Mouse (Mus musculus) lung, adult 18-20 months (tissue): ENCODE data around the gene Pkn3.
"Not testable (repeated sequence)": the region's sequence is repeated elsewhere in the genome, so short reads cannot be mapped to it uniquely, and the experiment has no call there.

Source experiments
- DNase-seq, 2 experiments: peaks; one replicate each; pipeline ENCODE4 v3.0.0; 2022; ENCODE audit warnings: mixed read lengths in 2 of 2

The Pkn3 gene

DNA sequence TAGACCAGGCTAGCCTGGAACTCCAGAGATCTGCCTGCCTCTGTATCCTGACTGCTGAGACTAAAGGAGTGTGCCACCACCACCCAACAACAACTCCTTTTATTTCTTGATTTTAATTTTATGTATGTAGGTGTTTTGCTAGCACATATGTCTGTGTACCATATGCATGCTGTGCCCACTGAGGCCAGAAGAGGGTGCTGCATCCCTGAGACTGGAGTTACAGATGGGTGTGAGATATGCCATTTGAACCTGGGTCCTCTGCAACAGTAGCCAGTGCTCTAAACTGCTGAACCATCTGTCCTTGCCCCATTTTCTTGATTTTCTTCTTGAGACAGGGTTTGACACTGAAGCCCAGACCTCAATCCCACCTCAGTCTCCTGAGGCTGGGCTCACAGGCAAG is 28.9 kb downstream of the Pkn3 start:
- DNase-seq, result peak; percentile 37 to 42

GRCm38 (mm10) chr2:30107646-30108045 is 30.2 kb downstream of the Pkn3 start:
- no peak for DNase-seq

DNA sequence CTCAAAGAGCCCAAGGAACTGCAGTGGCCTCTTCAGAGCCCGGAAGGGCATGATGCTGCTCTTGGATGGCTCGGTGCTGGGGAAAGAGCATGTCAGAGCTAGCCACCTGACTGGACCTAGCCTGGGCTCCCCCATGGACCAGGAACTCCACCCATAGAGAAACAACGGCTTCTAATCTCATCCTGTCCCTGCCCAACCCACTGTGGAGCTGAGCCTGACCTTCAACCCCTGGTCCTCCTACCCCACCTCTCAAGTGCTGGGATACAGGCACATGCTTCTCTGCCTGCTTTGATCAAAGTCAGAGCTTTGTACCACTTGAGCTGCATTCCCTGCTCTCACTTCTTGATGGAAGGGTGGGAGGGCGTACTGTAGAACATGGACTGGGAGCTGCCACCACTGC is 30.8 kb downstream of the Pkn3 start:
- no peak for DNase-seq

DNA sequence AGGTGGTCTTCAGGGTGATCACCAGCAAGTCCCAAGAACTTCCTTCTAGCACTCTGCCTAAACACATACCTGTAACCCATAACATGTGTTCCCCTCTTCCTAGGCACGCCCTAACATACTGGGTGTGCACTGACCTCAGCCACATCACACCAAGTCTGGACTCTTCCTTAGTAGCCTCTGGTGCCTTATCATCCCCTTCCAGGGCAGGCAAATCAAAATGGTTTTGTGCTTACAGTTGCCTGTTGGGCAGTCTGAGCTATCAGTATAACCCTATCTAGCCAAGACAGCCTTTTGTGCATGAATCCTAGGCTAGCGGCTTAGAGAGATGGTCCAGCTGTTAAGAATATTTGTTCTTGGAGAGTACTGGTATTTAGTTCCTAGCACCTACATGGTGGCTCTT is 34.0 kb downstream of the Pkn3 start:
- no peak for DNase-seq

- DNase-seq, result no peak
Measured at GRCm38 (mm10) chr2:30112564-30112963, 35.1 kb downstream of the Pkn3 start.

GRCm38 (mm10) chr2:30119641-30120051 is 42.2 kb downstream of the Pkn3 start:
- no peak for DNase-seq

- DNase-seq, result no peak
Measured at GRCm38 (mm10) chr2:30120269-30120668, 42.8 kb downstream of the Pkn3 start.

GRCm38 (mm10) chr2:30122766-30123165 is 45.3 kb downstream of the Pkn3 start:
- DNase-seq, result no peak

DNA sequence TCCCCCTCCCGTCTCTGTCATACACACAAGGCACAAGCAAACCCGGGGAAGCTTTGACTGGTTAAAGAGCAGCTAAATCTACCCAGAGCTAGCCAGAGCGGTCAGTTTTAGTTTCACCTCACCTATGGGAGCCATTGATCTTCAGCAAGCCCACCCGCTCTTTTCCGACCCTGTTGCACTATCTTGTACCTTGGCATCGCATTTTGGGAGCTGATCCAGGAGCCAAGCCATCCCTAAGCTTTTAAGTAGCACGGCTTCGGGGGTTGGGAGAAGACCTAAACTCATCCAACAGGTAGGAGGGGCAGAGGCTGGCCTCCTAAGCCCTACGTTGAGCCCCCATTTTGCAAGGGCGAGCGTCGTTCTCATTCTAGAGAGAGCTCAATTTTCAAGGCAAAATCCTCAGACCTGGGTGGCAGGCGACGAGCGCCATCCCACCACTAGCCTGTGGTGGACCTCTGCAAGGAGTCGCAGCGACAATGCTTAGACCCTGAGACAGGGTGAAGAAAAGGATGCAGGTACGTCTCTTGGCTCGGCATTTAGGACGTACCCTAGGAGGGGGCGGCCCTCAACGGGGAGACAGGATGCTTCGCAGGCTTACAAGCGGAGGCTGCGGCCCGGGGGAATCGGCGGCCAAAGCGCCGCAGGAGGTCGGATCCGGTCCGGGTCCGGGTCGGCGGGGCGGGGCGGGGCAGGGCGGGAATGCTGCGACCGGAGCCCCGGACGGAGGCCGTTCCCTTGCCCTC is 46.4 kb downstream of the Pkn3 start:
- no peak for DNase-seq

DNA sequence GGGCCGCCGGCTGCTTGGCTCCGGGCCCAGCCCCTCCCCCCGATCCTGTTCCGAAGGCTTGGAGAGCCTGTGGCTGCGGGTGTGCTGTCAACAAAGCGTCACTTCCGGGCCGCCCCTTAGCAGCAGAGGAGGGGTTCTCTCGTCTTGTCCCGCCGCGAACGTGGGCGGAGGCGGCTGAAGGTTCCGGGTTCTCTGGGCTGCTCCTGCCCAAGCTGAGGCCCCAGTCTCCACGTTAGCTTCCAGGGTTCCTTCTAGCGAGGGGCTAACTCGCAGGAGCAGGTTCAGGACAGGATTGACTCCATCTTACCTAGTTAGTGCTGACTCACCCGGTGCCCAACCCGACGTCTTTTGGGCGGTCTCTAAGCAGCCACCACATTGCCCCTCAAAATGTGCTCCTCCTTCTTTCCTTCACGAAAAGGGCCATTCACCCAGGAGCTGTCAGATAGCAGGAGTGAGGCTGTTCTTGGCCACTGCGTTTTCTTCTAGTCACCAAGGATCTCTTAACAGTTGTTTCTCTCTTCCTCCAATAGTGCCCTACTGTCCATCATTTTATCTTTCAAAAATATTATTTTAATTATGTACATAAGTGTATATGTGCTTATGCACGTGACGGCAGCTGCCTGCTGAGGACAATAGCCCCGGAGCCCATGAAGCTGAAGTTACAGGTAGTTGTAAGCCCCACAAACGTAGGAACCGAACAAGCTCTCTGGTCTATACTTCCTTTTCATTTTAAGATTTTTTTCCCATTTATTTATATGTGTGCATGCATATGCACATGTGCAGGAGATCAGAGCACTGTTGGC is 47.2 kb downstream of the Pkn3 start, which contains the start of gene Zer1:
TSS of gene Zer1 (minus strand) at position 114 of the 803 bp plus-strand sequence.
- peak; percentile 97 for DNase-seq

DNA sequence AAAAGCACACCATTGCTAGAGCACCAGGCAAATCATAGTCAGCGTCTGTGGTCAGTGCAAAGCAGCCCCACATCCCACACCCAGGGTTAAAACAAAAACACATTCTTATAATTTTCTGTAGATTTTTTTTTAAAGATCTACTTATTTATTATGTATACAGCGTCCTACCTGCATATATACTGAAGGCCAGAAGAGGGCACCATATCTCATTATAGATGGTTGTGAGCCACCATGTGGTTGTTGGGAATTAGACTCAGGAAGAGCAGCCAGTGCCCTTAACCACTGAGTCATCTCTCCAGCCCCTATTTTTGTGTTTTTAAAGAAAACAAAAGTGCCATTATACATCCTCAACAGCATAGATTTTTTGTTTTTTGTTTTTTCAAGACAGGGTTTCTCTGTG is 51.3 kb downstream of the Pkn3 start:
- DNase-seq, result peak in 1 of 2 experiments; percentile 58

- no peak for DNase-seq
Measured at GRCm38 (mm10) chr2:30130156-30130555, 52.7 kb downstream of the Pkn3 start.

DNA sequence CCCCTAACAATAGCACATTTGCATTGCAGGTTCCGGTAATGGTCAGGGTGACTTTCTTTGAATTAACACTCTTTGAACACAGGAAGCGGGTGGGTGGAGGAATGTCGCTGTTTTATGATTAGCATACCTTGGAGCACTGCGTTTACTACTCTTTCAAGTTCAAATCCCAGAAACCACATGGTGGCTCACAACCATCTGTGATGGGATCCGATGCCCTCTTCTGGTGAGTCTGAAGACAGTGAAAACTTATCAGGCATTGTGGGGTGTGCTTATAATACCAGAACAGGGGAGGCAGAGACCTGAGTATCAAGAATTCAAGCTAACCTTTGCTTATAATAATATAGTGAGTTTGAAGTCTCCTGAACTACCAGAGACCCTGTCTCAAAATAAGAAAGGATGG is 53.8 kb downstream of the Pkn3 start:
- not testable (repeated sequence) for DNase-seq

GRCm38 (mm10) chr2:30132801-30133612 is 55.5 kb downstream of the Pkn3 start:
- DNase-seq, result peak; percentile 37 to 55

- peak; percentile 98 to 99 for DNase-seq
Measured at GRCm38 (mm10) chr2:30133613-30134377, 56.3 kb downstream of the Pkn3 start, which contains the start of gene Tbc1d13. Gene Tbc1d13, plus strand, starts transcription at chr2:30133746.

DNA sequence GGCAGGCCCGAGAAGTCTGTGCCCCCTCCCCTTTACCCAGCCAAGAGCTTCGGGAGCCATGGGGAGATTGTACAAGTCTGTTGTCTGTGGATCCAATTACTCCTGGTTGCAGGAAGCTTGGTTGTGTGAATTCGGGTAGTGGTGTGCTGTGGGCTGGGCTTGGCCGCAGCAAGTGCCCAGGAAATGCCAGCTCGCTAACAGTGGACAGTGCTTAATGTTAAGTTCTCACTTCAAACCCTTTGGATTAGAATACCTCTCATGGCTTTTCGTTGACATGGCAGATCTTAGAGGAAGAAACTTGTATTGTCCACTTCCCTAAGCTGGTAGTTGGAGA is 56.9 kb downstream of the Pkn3 start:
- no peak for DNase-seq

DNA sequence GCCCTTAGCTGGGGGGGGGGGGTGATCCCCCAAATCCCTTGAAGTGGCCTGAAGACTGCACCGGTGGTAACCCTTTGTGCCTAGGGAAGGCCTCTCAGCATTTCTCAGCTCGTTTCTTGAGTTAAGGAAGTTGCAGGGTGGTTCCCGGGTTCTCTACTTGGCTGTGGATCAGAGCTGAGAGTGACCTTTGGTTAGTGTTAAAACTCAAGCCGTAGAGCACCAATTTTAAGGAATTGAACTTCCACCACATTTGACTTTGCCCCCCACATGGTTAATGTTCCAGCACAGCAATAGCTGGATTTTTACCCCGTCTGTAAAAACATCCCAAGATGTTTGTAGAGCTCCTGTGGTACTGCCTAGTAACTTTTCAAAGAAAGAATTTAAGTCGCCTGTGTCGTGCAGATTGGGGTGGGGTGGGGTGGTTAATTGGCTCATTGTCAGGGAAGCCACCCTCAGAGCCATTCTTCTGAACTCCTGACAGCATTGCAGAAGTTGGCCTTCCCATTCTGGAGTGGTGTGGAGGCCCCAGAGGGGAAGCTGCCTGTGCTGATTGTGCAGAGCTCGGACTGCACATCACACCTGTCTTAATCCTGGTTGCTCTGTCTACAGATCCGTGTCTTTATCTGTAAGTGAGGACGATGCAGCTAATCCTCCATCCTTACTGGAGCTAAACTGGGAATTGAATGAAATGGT is 57.6 kb downstream of the Pkn3 start:
- DNase-seq, result no peak

- DNase-seq, result no peak
Measured at GRCm38 (mm10) chr2:30136458-30136857, 59.0 kb downstream of the Pkn3 start.

- not testable (repeated sequence) for DNase-seq
Measured at GRCm38 (mm10) chr2:30140021-30140420, 62.5 kb downstream of the Pkn3 start.
